Mouse (Mus musculus): ENCODE results near the gene Dcdc2a.

- no peak for TF ChIP-seq POLR2A (IDR thresholded peaks at IDR 0.05; ENCODE audit: low read depth, low read length)
- no peak for TF ChIP-seq CTCF (IDR thresholded peaks at IDR 0.05; ENCODE audit: extremely low read depth, insufficient read length, insufficient replicate concordance, low read depth, low read length)
Measured at GRCm38 (mm10) chr13:25178236-25179001, 122.6 kb downstream of the Dcdc2a start.

Measured in small intestine, adult 2 months (tissue).